Mouse (Mus musculus): Measurements from ENCODE around the gene Notum. TPM values are rescaled to one million over a fixed set of nuclear protein-coding genes. Genes with fewer than 3 reads are reported as not detected.
A peak's percentile ranks its signal among the peaks of the same experiment; 100 is the strongest.

Notum gene
- total RNA-seq (2021) (under 1 TPM in 1 of 2 experiments, not detected in 1; 0.23 TPM), polyA plus RNA-seq (2012; rRNA removed) (0.18 and 0.35 TPM in 2 replicates)
- long read RNA-seq: 0 reads

- Histone ChIP-seq H3K36me3 (ENCODE audit: control insufficient read depth, insufficient read depth, low read length) (no peaks in the 10 kb centered on the region), H3K9ac (ENCODE audit: low read depth, low read length) (peak within 1 kb of the TSS; percentile 33), H3K27ac (no peak within 1 kb of the TSS), H3K4me3 (peak within 1 kb of the TSS; percentile 42), H3K4me1 (ENCODE audit: control insufficient read depth, insufficient read depth, low read length) (peaks cover 1% of the 10 kb centered on the region; the same call in 1 of the 2 replicates), H3K27me3 (ENCODE audit: control insufficient read depth, insufficient read depth, low read length) (peaks cover 23% of the 10 kb centered on the region), H3K79me2 (replicated peaks; ENCODE audit: control insufficient read depth, insufficient read depth, low read length) (no peaks in the 10 kb centered on the region)
- intact Hi-C loops (cut with DNase I): no loop called here
- no peak for TF ChIP-seq EP300 (IDR thresholded peaks at IDR 0.05; ENCODE audit: insufficient read depth, low read depth, low read length)
- no peak for TF ChIP-seq CTCF (IDR thresholded peaks at IDR 0.05)
- TF ChIP-seq POLR2A (IDR thresholded peaks at IDR 0.05; ENCODE audit: insufficient read depth, low read depth, low read length): no peak
- 2% methylated on average over 35 of the region's 35 CpGs for WGBS
- no peak for DNase-seq
Measured at GRCm38 (mm10) chr11:120661076-120661460, at the start of gene Notum. TSS of gene Notum (minus strand) at chr11:120661175.

GRCm38 (mm10) chr11:120710672-120711071 is 49.7 kb upstream of the Notum start:
- intact Hi-C loops (cut with DNase I): loop anchor here (5.0 kb wide), 1 partner anchor 128 kb away; the partner anchor contains the start of gene Arhgdia
- TF ChIP-seq CTCF (IDR thresholded peaks at IDR 0.05): no peak
- TF ChIP-seq EP300 (IDR thresholded peaks at IDR 0.05; ENCODE audit: insufficient read depth, low read depth, low read length): no peak
- TF ChIP-seq POLR2A (IDR thresholded peaks at IDR 0.05; ENCODE audit: insufficient read depth, low read depth, low read length): no peak
- Histone ChIP-seq H3K27me3 (ENCODE audit: control insufficient read depth, insufficient read depth, low read length) (no peaks in the 10 kb centered on the region), H3K36me3 (ENCODE audit: control insufficient read depth, insufficient read depth, low read length) (no peaks in the 10 kb centered on the region), H3K79me2 (replicated peaks; ENCODE audit: control insufficient read depth, insufficient read depth, low read length) (no peaks in the 10 kb centered on the region), H3K27ac (no peak overlapping the region), H3K4me3 (no peak overlapping the region), H3K9ac (ENCODE audit: low read depth, low read length) (no peak overlapping the region), H3K4me1 (ENCODE audit: control insufficient read depth, insufficient read depth, low read length) (peaks cover 5% of the 10 kb centered on the region; the same call in 1 of the 2 replicates)
- DNase-seq: no peak
- WGBS: 90% methylated on average over 5 of the region's 5 CpGs

- 88% methylated on average over 2 of the region's 2 CpGs for WGBS
- no peak overlapping the region for H3K27ac ChIP-seq
- H3K36me3 ChIP-seq (ENCODE audit: control insufficient read depth, insufficient read depth, low read length): no peaks in the 10 kb centered on the region
- intact Hi-C loops (cut with DNase I): no loop called here
- H3K4me1 ChIP-seq (ENCODE audit: control insufficient read depth, insufficient read depth, low read length): peaks cover 3% of the 10 kb centered on the region; the same call in 1 of the 2 replicates
- no peaks in the 10 kb centered on the region for H3K27me3 ChIP-seq (ENCODE audit: control insufficient read depth, insufficient read depth, low read length)
- TF ChIP-seq CTCF (IDR thresholded peaks at IDR 0.05) (no peak), POLR2A (IDR thresholded peaks at IDR 0.05; ENCODE audit: insufficient read depth, low read depth, low read length) (no peak), EP300 (IDR thresholded peaks at IDR 0.05; ENCODE audit: insufficient read depth, low read depth, low read length) (no peak)
- no peak overlapping the region for H3K4me3 ChIP-seq
- no peaks in the 10 kb centered on the region for H3K79me2 ChIP-seq (replicated peaks; ENCODE audit: control insufficient read depth, insufficient read depth, low read length)
- DNase-seq: no peak
- no peak overlapping the region for H3K9ac ChIP-seq (ENCODE audit: low read depth, low read length)
Measured at GRCm38 (mm10) chr11:120709551-120709950, 48.6 kb upstream of the Notum start.

- DNase-seq: no peak
- TF ChIP-seq POLR2A (IDR thresholded peaks at IDR 0.05; ENCODE audit: insufficient read depth, low read depth, low read length) (no peak), CTCF (IDR thresholded peaks at IDR 0.05) (no peak), EP300 (IDR thresholded peaks at IDR 0.05; ENCODE audit: insufficient read depth, low read depth, low read length) (no peak)
- WGBS: 68% methylated on average over 5 of the region's 5 CpGs
- Histone ChIP-seq H3K27ac (no peak overlapping the region), H3K4me3 (no peak overlapping the region), H3K4me1 (ENCODE audit: control insufficient read depth, insufficient read depth, low read length) (peaks cover 3% of the 10 kb centered on the region; the same call in 1 of the 2 replicates), H3K79me2 (replicated peaks; ENCODE audit: control insufficient read depth, insufficient read depth, low read length) (no peaks in the 10 kb centered on the region), H3K36me3 (ENCODE audit: control insufficient read depth, insufficient read depth, low read length) (no peaks in the 10 kb centered on the region), H3K9ac (ENCODE audit: low read depth, low read length) (no peak overlapping the region), H3K27me3 (ENCODE audit: control insufficient read depth, insufficient read depth, low read length) (no peaks in the 10 kb centered on the region)
- intact Hi-C loops (cut with DNase I): no loop called here
Measured at GRCm38 (mm10) chr11:120707969-120708368, 47.0 kb upstream of the Notum start.

GRCm38 (mm10) chr11:120707225-120707624 is 46.2 kb upstream of the Notum start:
- H3K27me3 ChIP-seq (ENCODE audit: control insufficient read depth, insufficient read depth, low read length): no peaks in the 10 kb centered on the region
- TF ChIP-seq POLR2A (IDR thresholded peaks at IDR 0.05; ENCODE audit: insufficient read depth, low read depth, low read length) (no peak), CTCF (IDR thresholded peaks at IDR 0.05) (no peak), EP300 (IDR thresholded peaks at IDR 0.05; ENCODE audit: insufficient read depth, low read depth, low read length) (no peak)
- no peaks in the 10 kb centered on the region for H3K79me2 ChIP-seq (replicated peaks; ENCODE audit: control insufficient read depth, insufficient read depth, low read length)
- no peak for DNase-seq
- H3K4me1 ChIP-seq (ENCODE audit: control insufficient read depth, insufficient read depth, low read length): no peaks in the 10 kb centered on the region
- 69% methylated on average over 11 of the region's 12 CpGs for WGBS
- no peaks in the 10 kb centered on the region for H3K36me3 ChIP-seq (ENCODE audit: control insufficient read depth, insufficient read depth, low read length)
- H3K4me3 ChIP-seq: no peak overlapping the region
- no peak overlapping the region for H3K27ac ChIP-seq
- intact Hi-C loops (cut with DNase I): no loop called here
- no peak overlapping the region for H3K9ac ChIP-seq (ENCODE audit: low read depth, low read length)

GRCm38 (mm10) chr11:120706120-120706519 is 45.1 kb upstream of the Notum start:
- WGBS: 76% methylated on average over 5 of the region's 5 CpGs
- Histone ChIP-seq H3K27ac (no peak overlapping the region), H3K9ac (ENCODE audit: low read depth, low read length) (no peak overlapping the region), H3K27me3 (ENCODE audit: control insufficient read depth, insufficient read depth, low read length) (no peaks in the 10 kb centered on the region), H3K79me2 (replicated peaks; ENCODE audit: control insufficient read depth, insufficient read depth, low read length) (no peaks in the 10 kb centered on the region), H3K4me3 (no peak overlapping the region), H3K36me3 (ENCODE audit: control insufficient read depth, insufficient read depth, low read length) (no peaks in the 10 kb centered on the region), H3K4me1 (ENCODE audit: control insufficient read depth, insufficient read depth, low read length) (no peaks in the 10 kb centered on the region)
- intact Hi-C loops (cut with DNase I): no loop called here
- no peak for DNase-seq
- no peak for TF ChIP-seq POLR2A (IDR thresholded peaks at IDR 0.05; ENCODE audit: insufficient read depth, low read depth, low read length)
- no peak for TF ChIP-seq CTCF (IDR thresholded peaks at IDR 0.05)
- TF ChIP-seq EP300 (IDR thresholded peaks at IDR 0.05; ENCODE audit: insufficient read depth, low read depth, low read length): no peak

All from heart, adult 2 months (tissue).